Mouse (Mus musculus) spleen, postnatal 4 days (tissue): ENCODE measurements around the gene Actrt3.
"Not testable (repeated sequence)": the region's sequence is repeated elsewhere in the genome, so short reads cannot be mapped to it uniquely, and the experiment has no call there.

Experiments used
- DNase-seq, 2 experiments: peaks; one replicate each; pipeline ENCODE4 v3.0.0; 2022; ENCODE audit warnings: low spot score in 2 of 2

Gene Actrt3

GRCm38 (mm10) chr3:30573549-30573948 lies 26.2 kb downstream of the Actrt3 start:
- DNase-seq = no peak

- not testable (repeated sequence) for DNase-seq
Observed at GRCm38 (mm10) chr3:30566333-30566732, 33.4 kb downstream of the Actrt3 start.

GRCm38 (mm10) chr3:30560677-30561314 lies 38.9 kb downstream of the Actrt3 start:
- no peak for DNase-seq

GRCm38 (mm10) chr3:30553741-30554140 lies 46.0 kb downstream of the Actrt3 start:
- DNase-seq = no peak

GRCm38 (mm10) chr3:30550218-30550617 lies 49.5 kb downstream of the Actrt3 start:
- DNase-seq = no peak

GRCm38 (mm10) chr3:30548928-30549327 lies 50.8 kb downstream of the Actrt3 start:
- no peak for DNase-seq

GRCm38 (mm10) chr3:30547908-30548307 lies 51.8 kb downstream of the Actrt3 start, which contains the start of gene Mecom:
Mecom (minus strand) TSS chr3:30548008.
- no peak for DNase-seq
